Mouse (Mus musculus) monocyte, adult 5-6 weeks (primary cell): ENCODE measurements around the gene Gm16405. TPM values are rescaled to one million over a fixed set of nuclear protein-coding genes. Genes with fewer than 3 reads are reported as not detected.
"Not testable (repeated sequence)": the region's sequence is repeated elsewhere in the genome, so short reads cannot be mapped to it uniquely, and the experiment has no call there.

ENCODE experiments used
- ATAC-seq: fragments of 153-309, 156-312 bp; replicated peaks from 2 replicates; pipeline ENCODE4 v1.8.0; 2017; ENCODE audit warnings: mild to moderate bottlenecking; ENCODE audit not compliant: low TSS enrichment, insufficient number of reproducible peaks, severe bottlenecking, poor library complexity, low FRiP score
- total RNA-seq: library from RNA; stranded (forward); fragments of 200-1000, 200-491, 200-594 nt; gene quantifications from 3 replicates; pipeline ENCODE4 v1.2.3, GENCODE M21; 2017

Gene Gm16405
- total RNA-seq: not detected in 3 replicates

DNA sequence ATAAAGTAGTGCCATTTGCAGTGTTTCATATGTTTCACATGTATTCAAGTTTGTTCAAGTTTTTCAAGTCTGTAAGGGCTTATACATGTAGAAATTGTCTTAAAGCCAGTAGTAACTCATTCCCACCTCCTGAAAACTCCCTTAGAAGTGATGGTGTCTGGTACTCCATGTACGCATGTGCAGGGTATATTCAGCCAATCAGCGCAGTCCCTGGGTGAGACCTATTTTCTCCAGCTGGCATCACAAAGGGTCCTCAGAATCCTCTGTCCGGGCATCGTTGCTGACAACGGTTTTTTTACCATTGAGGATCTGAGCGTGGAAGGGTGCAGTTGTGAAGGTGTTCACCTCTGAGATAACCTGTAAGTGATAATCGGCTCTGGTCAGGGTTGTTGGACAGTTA, at the start of gene Gm16405:
Gene Gm16405 (plus strand): TSS at position 301 of the 400 bp plus-strand sequence.
- ATAC-seq: not testable (repeated sequence)

Other genes with a start within 250 kb of the Gm16405 start
- not detected in 3 replicates for gene Gm16430, start 91.0 kb downstream of the Gm16405 start, total RNA-seq